Comparison of ENCODE assay signal across 8 mouse cellular contexts in genomic region chr5:149526467-149526951, GRCm38 (mm10). TPM values are rescaled to one million over a fixed set of nuclear protein-coding genes. Genes with fewer than 3 reads are reported as not detected.
DNase-seq lines count a peak whose midpoint lies in the region; ATAC-seq and TF ChIP-seq lines count a peak whose summit lies in the region.

No protein-coding gene starts in this region.

- peaks cover 24% of the 10 kb centered on the region for H3K27me3 ChIP-seq in E14TG2a.4 (ENCODE audit: insufficient read depth, low read length)
- H3K27me3 ChIP-seq in heart, postnatal 0 days (ENCODE audit: control insufficient read depth, insufficient read depth, low read length) = peaks cover 22% of the 10 kb centered on the region; the same call in 1 of the 2 replicates
- H3K27me3 ChIP-seq in midbrain, embryonic 16.5 days (ENCODE audit: control insufficient read depth, insufficient read depth, low read depth, low read length) = no peaks in the 10 kb centered on the region

- H3K27ac ChIP-seq in embryonic fibroblast, embryonic 13.5 days (ENCODE audit: insufficient read depth, low read length) = peak overlapping the region; percentile 7; the same call in 1 of the 2 replicates
- H3K27ac ChIP-seq in heart, postnatal 0 days (ENCODE audit: low read depth) = peak overlapping the region; percentile 61
- peak overlapping the region; percentile 2; the same call in 1 of the 2 replicates for H3K27ac ChIP-seq in midbrain, embryonic 16.5 days (ENCODE audit: low read length)

- no peak for TF ChIP-seq CTCF in E14TG2a.4 (conservative IDR thresholded peaks at IDR 0.05; ENCODE audit: low read length)
- TF ChIP-seq CTCF in embryonic fibroblast, embryonic 13.5 days (IDR thresholded peaks at IDR 0.05; ENCODE audit: borderline replicate concordance, insufficient read depth, low read length) = no peak
- no peak for TF ChIP-seq CTCF in heart, postnatal 0 days (IDR thresholded peaks at IDR 0.05; ENCODE audit: low read depth)

- H3K4me3 ChIP-seq in E14TG2a.4 (replicated peaks; ENCODE audit: low read length) = peak overlapping the region; percentile 30; the same call in 1 of the 2 replicates
- H3K4me3 ChIP-seq in embryonic fibroblast, embryonic 13.5 days (ENCODE audit: insufficient read depth, low read length) = no peak overlapping the region
- 0 out of 2 replicates have a peak overlapping the region, but pooled peaks have one; percentile 8 for H3K4me3 ChIP-seq in heart, postnatal 0 days (ENCODE audit: low read depth, low read length)
- no peak overlapping the region for H3K4me3 ChIP-seq in midbrain, embryonic 16.5 days (ENCODE audit: low read depth, low read length)

- no peak for TF ChIP-seq POLR2A in embryonic fibroblast, embryonic 13.5 days (IDR thresholded peaks at IDR 0.05; ENCODE audit: low read depth, low read length)

- H3K36me3 ChIP-seq in E14TG2a.4 (ENCODE audit: insufficient read depth, low read length) = no peaks in the 10 kb centered on the region
- no peaks in the 10 kb centered on the region for H3K36me3 ChIP-seq in heart, postnatal 0 days (replicated peaks; ENCODE audit: control insufficient read depth, insufficient read depth, low read length)
- H3K36me3 ChIP-seq in midbrain, embryonic 16.5 days (ENCODE audit: control insufficient read depth, insufficient read depth, low read length) = no peaks in the 10 kb centered on the region

- peak; percentile 61 for DNase-seq in layer of hippocampus, adult 11-12 months (ENCODE audit: low spot score)
- DNase-seq in layer of hippocampus, postnatal 25 days (ENCODE audit: extremely low spot score in 1 of 2, low spot score in 1 of 2) = no peak
- peak; percentile 56 for DNase-seq in heart, postnatal 0 days (ENCODE audit: low spot score)
- peak; percentile 70 for DNase-seq in kidney, postnatal 10 days
- no peak for DNase-seq in right cerebral cortex, postnatal 14 days

- TF ChIP-seq EP300 in heart, postnatal 0 days (IDR thresholded peaks at IDR 0.05; ENCODE audit: low read depth) = no peak

- peaks cover 62% of the 10 kb centered on the region for H3K4me1 ChIP-seq in E14TG2a.4 (replicated peaks; ENCODE audit: low read depth, low read length)
- peaks cover 7% of the 10 kb centered on the region; the same call in 1 of the 2 replicates for H3K4me1 ChIP-seq in embryonic fibroblast, embryonic 13.5 days (ENCODE audit: control insufficient read depth, insufficient read depth, low read length)
- H3K4me1 ChIP-seq in heart, postnatal 0 days (ENCODE audit: control insufficient read depth, insufficient read depth) = peaks cover 12% of the 10 kb centered on the region
- peaks cover 43% of the 10 kb centered on the region for H3K4me1 ChIP-seq in midbrain, embryonic 16.5 days (ENCODE audit: control insufficient read depth, insufficient read depth, low read length)

- peaks cover 5% of the 10 kb centered on the region for H3K9me3 ChIP-seq in E14TG2a.4 (ENCODE audit: low read length)
- peaks cover 3% of the 10 kb centered on the region; the same call in 1 of the 2 replicates for H3K9me3 ChIP-seq in heart, postnatal 0 days (replicated peaks; ENCODE audit: control insufficient read depth, low read length)
- no peaks in the 10 kb centered on the region for H3K9me3 ChIP-seq in midbrain, embryonic 16.5 days (replicated peaks; ENCODE audit: control insufficient read depth, low read length, poor library complexity, severe bottlenecking)

- ATAC-seq in heart, postnatal 0 days (ENCODE audit: insufficient read depth, low read depth) = peak; percentile 14; the same call in 1 of the 2 replicates
- no peak for ATAC-seq in midbrain, embryonic 16.5 days

- 39% methylated on average over 10 of the region's 10 CpGs for WGBS in heart, postnatal 0 days
- 44% methylated on average over 10 of the region's 10 CpGs for WGBS in midbrain, embryonic 16.5 days

- peak overlapping the region; percentile 41 for H3K4me2 ChIP-seq in heart, postnatal 0 days (ENCODE audit: low read depth, low read length)
- H3K4me2 ChIP-seq in midbrain, embryonic 16.5 days (ENCODE audit: low read length) = no peak overlapping the region

- H3K9ac ChIP-seq in heart, postnatal 0 days (replicated peaks; ENCODE audit: low read depth, low read length) = no peak overlapping the region
- H3K9ac ChIP-seq in midbrain, embryonic 16.5 days (ENCODE audit: low read depth, low read length) = no peak overlapping the region

RNA-seq across cellular contexts. Expression of gene Wdr95, which starts 2.0 kb away (rescaled TPM):
- 1 to 10 TPM in 1 of 2 experiments, under 1 TPM in 1; 0.87 to 1.7 TPM for total RNA-seq in layer of hippocampus, postnatal 25 days (2021)
- not detected in 2 replicates for polyA plus RNA-seq in embryonic fibroblast, embryonic 13.5 days (2011; ENCODE audit: insufficient read length, low read depth, missing spikeins)
- total RNA-seq in heart, postnatal 0 days (2014; rRNA removed; ENCODE audit: low replicate concordance) = not detected in 2 replicates
- 0.19 TPM in 1 of 2 replicates, not detected in the other for polyA plus RNA-seq in heart, postnatal 0 days (2015; fragmentation: Nextera tagmentation; extraction: Ambion mirVana)
- polyA plus RNA-seq in midbrain, embryonic 16.5 days (2015; fragmentation: Nextera tagmentation; extraction: Ambion mirVana) = 0.11 and 0.33 TPM in 2 replicates

Comparison
In these comparisons a context has a peak if more than half of its experiments do, and no peak if none do; other contexts are left out.
1. DNase-seq: peak in layer of hippocampus, adult 11-12 months (single experiment), heart, postnatal 0 days (single experiment) and kidney, postnatal 10 days (single experiment); none in layer of hippocampus, postnatal 25 days (0 of 2) and right cerebral cortex, postnatal 14 days (single experiment).
2. H3K4me3 ChIP-seq: peak in E14TG2a.4 (single experiment) and heart, postnatal 0 days (single experiment); none in embryonic fibroblast, embryonic 13.5 days (single experiment) and midbrain, embryonic 16.5 days (single experiment).
3. H3K27ac ChIP-seq: peak in every context shown above with its lines; median percentile 61 in heart, postnatal 0 days; 7 in embryonic fibroblast, embryonic 13.5 days; 2 in midbrain, embryonic 16.5 days.